Mouse (Mus musculus): ENCODE data around the gene Anks4b. TPM values are rescaled to one million over a fixed set of nuclear protein-coding genes. Genes with fewer than 3 reads are reported as not detected.

The Anks4b gene
- polyA plus RNA-seq, 1 experiment from 2014 or later = not detected

DNA sequence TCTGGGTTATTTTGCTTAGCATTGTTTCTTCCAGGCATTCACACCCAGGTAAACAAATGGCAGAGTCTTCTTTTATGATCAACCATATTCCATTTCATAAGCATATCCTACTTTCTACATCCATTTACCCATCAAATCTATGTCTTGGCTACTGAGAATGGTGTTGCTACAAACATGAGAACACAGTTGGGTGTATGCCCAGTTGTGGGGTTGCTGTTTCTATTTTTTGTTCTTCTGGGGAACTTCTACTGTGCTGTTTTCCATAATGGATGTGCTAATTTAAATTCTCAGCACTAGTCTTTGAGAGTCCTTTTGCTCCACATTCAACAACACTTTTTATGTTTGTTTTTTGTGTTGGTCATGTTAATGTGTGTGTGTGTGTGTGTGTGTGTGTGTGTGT lies 54.9 kb downstream of the Anks4b start:
- ATAC-seq = no peak
- Histone ChIP-seq H3K36me3 (ENCODE audit: insufficient read depth, low read length) (no peaks in the 10 kb centered on the region), H3K27me3 (replicated peaks; ENCODE audit: insufficient read depth, low read length) (no peaks in the 10 kb centered on the region), H3K4me1 (ENCODE audit: insufficient read depth, low read depth, low read length) (no peaks in the 10 kb centered on the region), H3K4me2 (replicated peaks; ENCODE audit: low read depth, low read length) (no peak overlapping the region), H3K27ac (ENCODE audit: low read length) (no peak overlapping the region), H3K9ac (replicated peaks; ENCODE audit: low read depth) (no peak overlapping the region), H3K9me3 (ENCODE audit: low read length) (no peaks in the 10 kb centered on the region), H3K4me3 (ENCODE audit: low read depth, low read length) (no peak overlapping the region)
- no peak for DNase-seq (ENCODE audit: low spot score)
- TF ChIP-seq CTCF (IDR thresholded peaks at IDR 0.05) (no peak), EP300 (IDR thresholded peaks at IDR 0.05) (no peak)

Other genes with a start within 250 kb of the Anks4b start
- 2.9 and 3.2 TPM in 2 replicates for gene Dnah3, start 78.6 kb upstream of the Anks4b start, polyA plus RNA-seq (2015; fragmentation: Nextera tagmentation; extraction: Ambion mirVana)
- 75.5 and 79.4 TPM in 2 replicates for gene Tmem159, start 71.5 kb upstream of the Anks4b start, polyA plus RNA-seq (2015; fragmentation: Nextera tagmentation; extraction: Ambion mirVana)
- not detected in 2 replicates for gene Zp2, start 28.6 kb upstream of the Anks4b start, polyA plus RNA-seq (2015; fragmentation: Nextera tagmentation; extraction: Ambion mirVana)
- 2.1 and 2.4 TPM in 2 replicates for gene Crym, start 28.3 kb downstream of the Anks4b start, polyA plus RNA-seq (2015; fragmentation: Nextera tagmentation; extraction: Ambion mirVana)
- 0.23 and 0.35 TPM in 2 replicates for gene Abca14, start 30.1 kb downstream of the Anks4b start, polyA plus RNA-seq (2015; fragmentation: Nextera tagmentation; extraction: Ambion mirVana)
- not detected in 2 replicates for gene Abca15, start 154.8 kb downstream of the Anks4b start, polyA plus RNA-seq (2015; fragmentation: Nextera tagmentation; extraction: Ambion mirVana)
- gene Abca16, start 235.8 kb downstream of the Anks4b start, polyA plus RNA-seq (2015; fragmentation: Nextera tagmentation; extraction: Ambion mirVana) = not detected in 2 replicates